14 mouse cellular contexts compared by ENCODE assay signal in the genomic region with DNA sequence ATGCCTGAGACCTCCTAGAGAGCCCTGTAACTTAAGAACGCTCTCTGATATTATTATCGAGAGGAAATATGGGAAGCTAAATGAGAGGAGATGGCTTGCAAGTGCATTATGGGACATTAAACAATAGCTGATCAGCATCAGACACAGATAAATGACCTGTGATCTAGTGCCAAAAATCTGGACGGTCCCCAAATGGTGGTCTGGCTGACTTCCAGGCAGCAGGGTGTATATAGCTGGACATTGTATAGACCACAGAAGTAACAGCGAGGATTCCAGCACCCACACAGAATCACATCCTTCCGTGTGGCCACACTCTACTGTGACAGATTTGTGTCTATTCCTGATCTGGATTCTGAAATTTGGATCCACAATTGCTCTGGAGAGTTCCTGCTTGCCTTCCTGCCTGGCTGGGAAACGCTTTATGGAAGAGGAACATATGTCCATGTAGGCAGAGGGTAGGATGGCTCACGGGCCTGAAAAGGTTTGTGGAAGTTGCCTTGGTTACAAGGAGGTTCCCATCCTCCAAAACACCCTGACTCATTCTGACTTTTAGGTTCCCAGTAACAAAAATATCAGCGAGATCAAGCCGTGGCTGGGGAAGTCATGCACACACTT. TPM values are rescaled to one million over a fixed set of nuclear protein-coding genes. Genes with fewer than 3 reads are reported as not detected.
DNase-seq lines count a peak whose midpoint lies in the region; ATAC-seq and TF ChIP-seq lines count a peak whose summit lies in the region.
"Had no signal": no experiment of that assay in that cellular context is flagged by ENCODE, and none has a peak within 500 bp of the region (broad histone marks: within the 10 kb centered on the region; RNA-seq: fewer than 3 reads in every experiment).

No protein-coding gene starts in this region.

- DNase-seq in MN1 (ENCODE audit: low spot score) = peak; percentile 53
- peak; percentile 13 for DNase-seq in cerebellum, adult 9-10 months
- peak; percentile 38 to 88 for DNase-seq in layer of hippocampus, adult 2 months (ENCODE audit: low spot score in 2 of 2)
- peak; percentile 57 to 95 for DNase-seq in left cerebral cortex, postnatal 25 days (ENCODE audit: low spot score in 2 of 2)
- DNase-seq in spleen, postnatal 4 days (ENCODE audit: low spot score in 2 of 2) = no peak
- no peak for DNase-seq in lung, adult 18-20 months
- DNase-seq: gastrocnemius, postnatal 25 days; kidney, postnatal 36 days; lung, postnatal 36 days; spleen, adult 18-20 months had no signal

- intact Hi-C loops in left cerebral cortex, postnatal 25 days (cut with DNase I) = loop anchor here (2.0 to 5.0 kb wide), 3 partner anchors 50 to 96 kb away; a partner anchor contains a TSS

- TF ChIP-seq CTCF in layer of hippocampus, adult 2 months (conservative IDR thresholded peaks at IDR 0.05) = no peak

- H3K4me3 ChIP-seq in layer of hippocampus, adult 2 months = no peak overlapping the region
- no peak overlapping the region for H3K4me3 ChIP-seq in heart, embryonic 11.5 days (ENCODE audit: low read depth, low read length)
- no peak overlapping the region for H3K4me3 ChIP-seq in midbrain, embryonic 13.5 days (replicated peaks)
- H3K4me3 ChIP-seq: neural tube, embryonic 15.5 days had no signal

- peaks cover 34% of the 10 kb centered on the region for H3K4me1 ChIP-seq in heart, embryonic 11.5 days (ENCODE audit: control insufficient read depth, insufficient read depth, low read length)
- 0 out of 2 replicates have a peak, but pooled peaks cover 7% of the 10 kb centered on the region for H3K4me1 ChIP-seq in midbrain, embryonic 13.5 days (replicated peaks)
- H3K4me1 ChIP-seq: neural tube, embryonic 15.5 days had no signal

- no peak overlapping the region for H3K9ac ChIP-seq in heart, embryonic 11.5 days (ENCODE audit: low read depth, low read length)
- no peak overlapping the region for H3K9ac ChIP-seq in midbrain, embryonic 13.5 days (replicated peaks)
- H3K9ac ChIP-seq: neural tube, embryonic 15.5 days had no signal

- ATAC-seq in heart, embryonic 11.5 days (replicated peaks; ENCODE audit: insufficient number of reproducible peaks, low FRiP score, low TSS enrichment) = no peak
- no peak for ATAC-seq in midbrain, embryonic 13.5 days

- 0 out of 2 replicates have a peak overlapping the region, but pooled peaks have one; percentile 3 for H3K27ac ChIP-seq in layer of hippocampus, adult 2 months
- no peak overlapping the region for H3K27ac ChIP-seq in heart, embryonic 11.5 days (ENCODE audit: low read depth, low read length)
- no peak overlapping the region for H3K27ac ChIP-seq in midbrain, embryonic 13.5 days
- H3K27ac ChIP-seq: neural tube, embryonic 15.5 days had no signal

- H3K36me3 ChIP-seq in heart, embryonic 11.5 days (ENCODE audit: control insufficient read depth, insufficient read depth, low read length) = no peaks in the 10 kb centered on the region
- H3K36me3 ChIP-seq in midbrain, embryonic 13.5 days = no peaks in the 10 kb centered on the region
- H3K36me3 ChIP-seq: neural tube, embryonic 15.5 days had no signal

- H3K4me2 ChIP-seq in heart, embryonic 11.5 days = no peak overlapping the region
- no peak overlapping the region for H3K4me2 ChIP-seq in midbrain, embryonic 13.5 days (replicated peaks)
- H3K4me2 ChIP-seq: liver, embryonic 11.5 days; neural tube, embryonic 15.5 days had no signal

- 74% methylated on average over 9 of the region's 9 CpGs for WGBS in heart, embryonic 11.5 days (ENCODE audit: insufficient replicate concordance)
- WGBS in midbrain, embryonic 13.5 days = 86% methylated on average over 9 of the region's 9 CpGs

- H3K9me3 ChIP-seq in heart, embryonic 11.5 days (replicated peaks; ENCODE audit: control insufficient read depth, low read length) = no peaks in the 10 kb centered on the region
- no peaks in the 10 kb centered on the region for H3K9me3 ChIP-seq in midbrain, embryonic 13.5 days
- H3K9me3 ChIP-seq: neural tube, embryonic 15.5 days had no signal

- H3K27me3 ChIP-seq in heart, embryonic 11.5 days (ENCODE audit: control insufficient read depth, insufficient read depth, low read length) = no peaks in the 10 kb centered on the region
- H3K27me3 ChIP-seq in midbrain, embryonic 13.5 days = no peaks in the 10 kb centered on the region
- H3K27me3 ChIP-seq: neural tube, embryonic 15.5 days had no signal

RNA-seq across cellular contexts. Expression of a gene that starts 18.5 kb away (rescaled TPM):
- total RNA-seq in layer of hippocampus, adult 2 months (2021) = under 1 TPM in 1 of 2 experiments, not detected in 1; 0.41 TPM
- total RNA-seq in left cerebral cortex, postnatal 25 days (2021) = 1 to 10 TPM; 1.7 TPM
- 4.7 and 6.8 TPM in 2 replicates for polyA plus RNA-seq in heart, embryonic 11.5 days (2014; fragmentation: Nextera tagmentation; extraction: Ambion mirVana)
- polyA plus RNA-seq in midbrain, embryonic 13.5 days (2015; fragmentation: Nextera tagmentation; extraction: Ambion mirVana) = not detected in 2 replicates

Comparison
In these comparisons a context has a peak if more than half of its experiments do, and no peak if none do; other contexts are left out.
1. DNase-seq: peak in MN1 (single experiment), cerebellum, adult 9-10 months (single experiment), layer of hippocampus, adult 2 months (2 of 2) and left cerebral cortex, postnatal 25 days (2 of 2); none in spleen, postnatal 4 days (0 of 2) and lung, adult 18-20 months (0 of 2).